Mouse (Mus musculus) heart, embryonic 10.5 days (tissue): ENCODE data around the gene Fitm1. TPM values are rescaled to one million over a fixed set of nuclear protein-coding genes. Genes with fewer than 3 reads are reported as not detected.

Source experiments
- DNase-seq: peaks from one replicate; pipeline ENCODE4 v3.0.0-alpha.2; 2017; ENCODE audit warnings: low spot score
- H3K27ac ChIP-seq: fragments of 300-500 bp; sonication (generic); 2 replicates; pipeline ENCODE4 v1.5.1; 2016; ENCODE audit warnings: mild to moderate bottlenecking
- H3K27me3 ChIP-seq: fragments of 300-500 bp; sonication (generic); 2 replicates; pipeline ENCODE4 v1.6.1; 2016; ENCODE audit warnings: mild to moderate bottlenecking; ENCODE audit not compliant: poor library complexity, insufficient read depth, severe bottlenecking
- H3K36me3 ChIP-seq: fragments of 300-500 bp; sonication (generic); 2 replicates; pipeline ENCODE4 v1.6.1; 2016; ENCODE audit warnings: mild to moderate bottlenecking, moderate library complexity
- H3K4me1 ChIP-seq: fragments of 300-500 bp; sonication (generic); 2 replicates; pipeline ENCODE4 v1.6.1; 2016; ENCODE audit warnings: mild to moderate bottlenecking
- H3K4me3 ChIP-seq: fragments of 300-500 bp; sonication (generic); 2 replicates; pipeline ENCODE4 v1.5.1; 2016; ENCODE audit warnings: mild to moderate bottlenecking, moderate library complexity
- H3K9me3 ChIP-seq: fragments of 300-500 bp; sonication (generic); 2 replicates; pipeline ENCODE4 v1.6.1; 2016; ENCODE audit warnings: mild to moderate bottlenecking, moderate library complexity
- WGBS: fragments of 180-500 bp; shearing (Covaris S2); methylation state at CpG from one replicate; pipeline ENCODE4 v1.1.7; 2016; 5-methylcytosine and 5-hydroxymethylcytosine counted together
- polyA plus RNA-seq: library from polyadenylated mRNA; unstranded; fragments of >200 nt; fragmentation: Nextera tagmentation; extraction: Ambion mirVana; gene quantifications from 2 replicates; pipeline ENCODE4 v1.2.1, GENCODE M21; 2016

Fitm1 gene
- polyA plus RNA-seq: 74.6 and 136 TPM in 2 replicates

DNA sequence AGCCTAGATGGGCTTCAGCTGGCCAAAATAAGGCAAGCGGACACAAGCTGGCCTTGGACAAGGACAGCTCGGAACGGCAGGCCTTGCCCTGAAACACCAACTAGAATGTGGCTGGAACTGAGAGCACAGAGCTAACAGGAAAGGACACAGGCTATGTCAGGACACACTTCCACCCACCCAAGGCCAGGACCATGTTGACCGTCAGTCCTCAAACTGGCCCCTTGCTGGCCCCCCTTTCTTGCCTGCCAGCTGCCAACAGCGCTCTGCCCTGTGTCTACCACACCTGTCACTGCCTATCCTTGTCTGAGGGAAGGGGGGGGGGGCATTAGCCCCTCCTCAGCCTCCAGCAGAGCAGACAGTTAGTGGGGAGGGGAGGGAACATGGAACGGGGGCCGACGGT lies at the start of gene Fitm1:
TSS of gene Fitm1 (plus strand) at position 316 of the 400 bp plus-strand sequence.
- 35% methylated on average over 8 of the region's 8 CpGs for WGBS
- peak; percentile 85 for DNase-seq
- Histone ChIP-seq H3K4me1 (peaks cover 47% of the 10 kb centered on the region), H3K36me3 (peaks cover 8% of the 10 kb centered on the region), H3K27ac (peak within 1 kb of the TSS; percentile 93), H3K9me3 (no peaks in the 10 kb centered on the region), H3K27me3 (no peaks in the 10 kb centered on the region), H3K4me3 (peak within 1 kb of the TSS; percentile 57)

DNA sequence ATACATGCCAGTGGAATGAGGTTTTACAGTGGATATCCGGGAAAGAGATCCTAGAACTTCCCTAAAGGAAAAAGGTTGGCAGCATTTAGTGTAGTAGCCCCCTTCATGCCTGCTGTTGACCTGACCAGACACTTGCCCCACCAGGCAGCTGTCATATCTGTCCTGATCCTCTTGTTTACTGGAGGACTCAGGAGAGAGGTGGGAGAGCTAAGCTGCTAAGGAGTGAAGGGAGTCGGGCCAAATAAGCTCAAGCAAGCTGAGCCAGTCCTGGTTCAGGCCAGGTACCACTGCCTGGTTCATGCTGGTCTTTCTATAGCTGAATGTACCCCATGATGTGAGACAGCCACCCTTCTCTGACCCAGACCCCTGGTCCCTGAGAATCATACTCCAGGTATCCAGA lies 48.7 kb upstream of the Fitm1 start:
- Histone ChIP-seq H3K36me3 (no peaks in the 10 kb centered on the region), H3K9me3 (no peaks in the 10 kb centered on the region), H3K27ac (no peak overlapping the region), H3K4me3 (no peak overlapping the region), H3K27me3 (peaks cover 63% of the 10 kb centered on the region), H3K4me1 (peaks cover 12% of the 10 kb centered on the region)
- DNase-seq: no peak
- 60% methylated on average over 2 of the region's 2 CpGs for WGBS

DNA sequence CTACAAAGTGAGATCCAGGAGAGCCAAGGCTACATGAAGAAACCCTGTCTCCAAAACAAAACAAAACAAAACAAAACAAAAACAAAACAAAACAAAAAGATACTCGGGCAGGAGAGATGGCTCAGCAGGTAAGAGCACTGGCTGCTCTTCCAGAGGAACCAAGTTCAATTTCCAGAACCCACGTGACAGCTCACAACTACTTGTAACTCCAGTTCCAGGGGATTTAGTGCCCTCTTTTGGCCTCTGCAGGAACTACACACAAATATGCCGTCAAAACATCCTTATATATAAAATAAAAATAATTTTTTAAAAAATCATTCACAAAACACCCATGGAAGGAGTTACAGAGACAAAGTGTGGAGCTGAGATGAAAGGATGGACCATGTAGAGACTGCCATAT lies 47.5 kb upstream of the Fitm1 start:
- Histone ChIP-seq H3K27ac (no peak overlapping the region), H3K27me3 (peaks cover 51% of the 10 kb centered on the region), H3K4me1 (peaks cover 12% of the 10 kb centered on the region), H3K4me3 (no peak overlapping the region), H3K9me3 (no peaks in the 10 kb centered on the region), H3K36me3 (no peaks in the 10 kb centered on the region)
- no peak for DNase-seq
- WGBS: 15% methylated on average over 3 of the region's 3 CpGs

DNA sequence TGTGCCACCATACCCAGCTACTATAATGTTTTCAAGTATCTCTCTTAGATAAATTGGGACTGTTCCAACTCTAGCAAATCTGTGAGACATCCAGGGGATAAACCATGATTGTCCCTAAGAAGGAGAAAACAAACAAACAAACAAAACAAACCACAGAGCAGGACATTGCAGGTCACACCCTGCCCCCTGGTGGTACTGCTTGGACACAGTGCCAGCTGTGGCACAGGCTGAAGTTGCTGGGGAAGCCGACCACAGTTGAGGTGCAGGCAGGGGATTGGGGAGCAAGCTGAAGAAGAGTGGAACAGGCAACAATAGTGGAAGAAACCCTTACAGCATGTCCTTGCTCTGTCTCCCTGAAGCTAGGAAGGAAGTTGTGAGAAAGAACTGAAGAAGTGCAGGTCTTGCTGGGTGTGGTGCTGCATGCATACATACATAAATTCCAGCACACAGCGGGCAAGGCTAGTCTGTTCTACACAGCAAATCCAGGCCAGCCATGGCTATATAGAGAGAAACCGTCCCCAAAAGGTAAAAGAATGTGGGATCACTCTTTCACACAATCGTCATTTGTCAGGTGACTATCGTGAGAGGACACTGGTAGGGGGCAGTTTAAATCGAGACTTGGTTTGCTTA lies 39.2 kb upstream of the Fitm1 start:
- Histone ChIP-seq H3K4me1 (peaks cover 18% of the 10 kb centered on the region), H3K9me3 (no peaks in the 10 kb centered on the region), H3K27me3 (no peaks in the 10 kb centered on the region), H3K36me3 (no peaks in the 10 kb centered on the region), H3K27ac (no peak overlapping the region), H3K4me3 (no peak overlapping the region)
- WGBS: 41% methylated on average over 6 of the region's 6 CpGs
- DNase-seq: no peak

DNA sequence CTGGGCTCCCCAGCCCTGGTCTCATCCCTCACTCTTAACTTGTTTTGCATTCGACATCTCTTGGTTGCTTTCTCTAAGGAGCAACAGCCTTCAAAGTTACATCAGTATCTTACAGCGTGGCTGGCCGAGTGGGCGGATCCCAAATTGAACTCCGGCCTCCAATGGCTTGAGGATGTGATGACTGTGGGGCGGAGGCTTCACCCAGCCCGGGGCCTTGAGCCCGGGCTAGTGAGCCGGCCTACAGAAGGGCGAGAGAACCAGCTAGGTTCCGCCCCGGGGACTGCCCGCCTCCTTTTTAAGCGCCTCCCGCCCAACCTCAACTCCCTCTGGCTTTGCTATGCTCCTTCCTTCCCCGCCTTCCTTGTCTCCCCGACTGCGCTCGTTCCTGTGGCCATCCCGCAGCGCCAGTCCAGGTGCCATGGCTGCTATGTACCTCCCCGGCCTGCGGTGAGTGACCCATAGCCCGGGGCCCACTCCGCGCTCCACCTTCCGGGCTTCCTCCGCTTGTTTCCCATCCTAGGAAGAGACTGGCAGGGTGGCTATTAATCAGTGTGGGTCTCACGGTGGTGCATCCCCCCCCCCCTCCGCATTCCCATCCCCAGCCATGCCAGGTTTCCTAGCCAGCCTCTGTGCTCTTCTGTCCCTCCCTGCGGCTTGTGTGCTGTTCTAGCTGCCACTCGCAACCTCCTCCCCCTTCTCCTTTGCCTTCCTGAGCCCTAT lies 35.2 kb upstream of the Fitm1 start, which contains the start of gene Pck2:
TSS of gene Pck2 (plus strand) at position 200 of the 720 bp plus-strand sequence.
- H3K4me3 ChIP-seq: peak within 1 kb of the TSS; percentile 75
- peak within 1 kb of the TSS; percentile 92 for H3K27ac ChIP-seq
- no peaks in the 10 kb centered on the region for H3K9me3 ChIP-seq
- H3K27me3 ChIP-seq: no peaks in the 10 kb centered on the region
- WGBS: under 1% methylated on average over 32 of the region's 32 CpGs
- peaks cover 27% of the 10 kb centered on the region for H3K36me3 ChIP-seq
- H3K4me1 ChIP-seq: peaks cover 24% of the 10 kb centered on the region
- peak; percentile 96 for DNase-seq

DNA sequence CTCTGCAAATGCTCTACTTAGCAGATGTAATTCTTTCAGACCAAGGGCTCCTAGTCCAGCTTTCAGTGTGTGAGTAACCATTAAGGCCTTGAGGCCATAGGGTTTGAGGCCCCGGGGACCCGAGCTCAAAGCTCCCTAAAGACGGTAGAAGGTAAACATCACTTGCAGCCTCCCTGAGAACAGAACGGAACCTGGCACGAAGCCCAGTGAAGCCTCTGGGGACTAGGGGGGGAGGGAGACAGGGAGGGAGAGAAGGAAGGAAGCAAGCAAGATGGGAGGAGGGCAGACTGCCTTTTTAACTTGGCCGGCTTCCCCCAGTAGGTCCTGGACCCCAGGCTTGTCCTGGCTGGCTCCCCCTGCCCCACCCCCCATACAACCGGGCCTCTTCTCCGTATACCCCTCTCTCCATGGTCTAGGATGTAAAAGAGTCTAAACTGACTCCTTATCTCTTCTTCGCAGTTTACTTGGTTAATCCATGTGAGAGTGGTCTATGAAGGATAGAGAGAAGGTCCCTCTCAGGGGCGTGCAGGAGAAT lies 34.6 kb upstream of the Fitm1 start:
- Histone ChIP-seq H3K36me3 (peaks cover 31% of the 10 kb centered on the region), H3K4me3 (peak overlapping the region; percentile 75), H3K4me1 (peaks cover 24% of the 10 kb centered on the region), H3K27me3 (no peaks in the 10 kb centered on the region), H3K27ac (peak overlapping the region; percentile 92), H3K9me3 (no peaks in the 10 kb centered on the region)
- DNase-seq: peak; percentile 86
- 4% methylated on average over 10 of the region's 10 CpGs for WGBS

DNA sequence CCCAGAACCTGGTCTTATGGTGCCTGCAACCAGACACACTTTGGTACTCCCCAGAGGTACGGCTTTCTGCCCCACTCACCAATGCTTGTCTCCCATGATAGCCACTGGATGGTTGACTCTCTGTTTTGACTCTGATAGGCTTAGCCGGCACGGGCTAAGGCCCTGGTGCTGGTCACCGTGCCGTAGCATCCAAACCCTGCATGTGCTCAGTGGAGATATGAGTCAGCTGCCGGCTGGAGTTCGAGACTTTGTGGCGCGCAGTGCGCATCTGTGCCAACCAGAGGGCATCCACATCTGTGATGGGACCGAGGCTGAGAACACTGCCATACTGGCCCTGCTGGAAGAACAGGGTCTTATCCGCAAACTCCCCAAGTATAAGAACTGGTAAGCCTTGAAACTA lies 33.1 kb upstream of the Fitm1 start:
- DNase-seq: no peak
- WGBS: 91% methylated on average over 12 of the region's 12 CpGs
- H3K4me1 ChIP-seq: peaks cover 24% of the 10 kb centered on the region
- no peak overlapping the region for H3K27ac ChIP-seq
- H3K27me3 ChIP-seq: no peaks in the 10 kb centered on the region
- H3K36me3 ChIP-seq: peaks cover 45% of the 10 kb centered on the region
- H3K4me3 ChIP-seq: no peak overlapping the region
- no peaks in the 10 kb centered on the region for H3K9me3 ChIP-seq

DNA sequence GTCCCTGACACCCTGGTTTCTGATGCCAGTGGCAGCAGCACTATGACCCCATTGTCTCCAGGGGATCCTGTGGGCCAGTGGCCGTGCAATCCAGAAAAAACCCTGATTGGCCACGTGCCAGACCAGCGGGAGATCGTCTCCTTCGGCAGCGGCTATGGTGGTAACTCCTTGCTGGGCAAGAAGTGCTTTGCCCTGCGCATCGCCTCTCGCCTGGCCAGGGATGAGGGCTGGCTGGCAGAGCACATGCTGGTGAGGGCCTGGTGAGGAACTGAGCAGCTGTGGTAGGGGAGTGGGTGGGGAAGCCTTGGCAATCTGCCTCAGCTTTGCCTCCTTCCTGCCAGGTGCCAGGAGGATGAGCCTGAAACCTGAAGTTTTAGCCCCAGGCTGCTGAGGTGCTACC lies 31.1 kb upstream of the Fitm1 start:
- H3K4me1 ChIP-seq: peaks cover 24% of the 10 kb centered on the region
- no peaks in the 10 kb centered on the region for H3K27me3 ChIP-seq
- peaks cover 66% of the 10 kb centered on the region for H3K36me3 ChIP-seq
- 83% methylated on average over 9 of the region's 9 CpGs for whole genome bisulfite sequencing
- no peak for DNase-seq
- no peaks in the 10 kb centered on the region for H3K9me3 ChIP-seq
- no peak overlapping the region for H3K4me3 ChIP-seq
- no peak overlapping the region for H3K27ac ChIP-seq

DNA sequence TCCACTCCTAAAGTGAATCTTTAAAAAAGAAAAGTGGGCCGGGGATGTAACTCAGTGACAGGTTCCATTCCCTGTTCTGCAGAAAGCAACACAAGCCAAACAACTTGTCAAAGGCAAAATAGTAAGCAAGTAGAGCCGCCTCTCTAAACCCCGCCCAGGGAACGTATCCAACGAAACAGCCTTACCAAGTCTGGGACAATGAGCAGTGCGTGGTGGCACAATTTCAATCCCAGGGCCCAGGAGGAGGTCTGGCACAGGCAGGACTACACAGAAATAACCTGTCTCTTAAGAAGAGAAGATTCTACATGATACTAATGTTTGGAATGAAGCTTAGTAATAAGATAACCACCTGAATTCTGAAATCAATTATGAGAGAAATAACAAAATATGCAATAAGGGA lies 25.2 kb upstream of the Fitm1 start:
- Histone ChIP-seq H3K27ac (no peak overlapping the region), H3K27me3 (no peaks in the 10 kb centered on the region), H3K4me3 (no peak overlapping the region), H3K9me3 (no peaks in the 10 kb centered on the region), H3K4me1 (no peaks in the 10 kb centered on the region), H3K36me3 (peaks cover 48% of the 10 kb centered on the region)
- DNase-seq: no peak
- WGBS: 86% methylated on average over 6 of the region's 6 CpGs

DNA sequence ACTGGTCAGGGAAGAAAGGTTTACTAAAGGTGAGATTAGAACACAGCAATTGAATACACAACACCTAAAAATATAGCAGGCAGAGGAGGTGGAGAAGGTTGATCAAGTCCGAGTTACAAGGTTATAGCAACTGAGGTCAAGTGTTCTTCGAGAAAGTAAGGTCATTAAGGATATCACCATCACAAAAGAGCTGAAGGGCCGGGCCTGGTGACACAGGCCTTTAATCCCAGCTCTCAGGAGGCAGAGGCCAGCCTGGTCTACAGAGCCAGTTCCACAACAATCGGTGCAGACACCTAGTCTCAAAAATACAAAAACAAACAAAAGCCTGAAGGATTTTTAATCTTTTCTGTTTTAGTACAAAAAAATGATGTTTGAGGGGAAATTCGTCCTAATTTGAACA lies 24.1 kb upstream of the Fitm1 start:
- no peaks in the 10 kb centered on the region for H3K4me1 ChIP-seq
- no peaks in the 10 kb centered on the region for H3K9me3 ChIP-seq
- peaks cover 38% of the 10 kb centered on the region for H3K36me3 ChIP-seq
- DNase-seq: no peak
- 73% methylated on average over 5 of the region's 5 CpGs for WGBS
- no peak overlapping the region for H3K4me3 ChIP-seq
- no peak overlapping the region for H3K27ac ChIP-seq
- no peaks in the 10 kb centered on the region for H3K27me3 ChIP-seq

DNA sequence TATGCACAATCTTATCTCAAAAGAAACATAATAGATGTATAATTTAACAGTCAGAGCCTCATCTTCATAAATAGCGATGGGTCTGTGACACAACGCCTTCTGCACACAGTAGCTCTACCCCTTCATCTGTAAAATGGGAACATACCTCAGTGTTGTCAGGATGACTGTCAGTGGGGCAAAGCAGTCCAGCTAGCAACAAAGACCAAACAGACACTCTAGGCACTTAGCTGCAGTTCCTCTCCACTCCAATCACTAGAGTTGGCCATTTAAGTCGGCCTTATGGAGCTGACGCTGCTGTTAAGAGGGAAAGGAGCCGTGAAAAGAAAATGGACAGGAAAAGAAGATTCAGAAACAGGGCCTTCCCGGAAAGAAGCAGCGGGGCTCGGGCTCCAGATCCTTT lies 23.6 kb upstream of the Fitm1 start:
- no peaks in the 10 kb centered on the region for H3K9me3 ChIP-seq
- H3K27me3 ChIP-seq: no peaks in the 10 kb centered on the region
- peaks cover 34% of the 10 kb centered on the region for H3K36me3 ChIP-seq
- no peak overlapping the region for H3K27ac ChIP-seq
- no peak overlapping the region for H3K4me3 ChIP-seq
- DNase-seq: no peak
- H3K4me1 ChIP-seq: 0 out of 2 replicates have a peak, but pooled peaks cover 2% of the 10 kb centered on the region
- 84% methylated on average over 8 of the region's 8 CpGs for WGBS

DNA sequence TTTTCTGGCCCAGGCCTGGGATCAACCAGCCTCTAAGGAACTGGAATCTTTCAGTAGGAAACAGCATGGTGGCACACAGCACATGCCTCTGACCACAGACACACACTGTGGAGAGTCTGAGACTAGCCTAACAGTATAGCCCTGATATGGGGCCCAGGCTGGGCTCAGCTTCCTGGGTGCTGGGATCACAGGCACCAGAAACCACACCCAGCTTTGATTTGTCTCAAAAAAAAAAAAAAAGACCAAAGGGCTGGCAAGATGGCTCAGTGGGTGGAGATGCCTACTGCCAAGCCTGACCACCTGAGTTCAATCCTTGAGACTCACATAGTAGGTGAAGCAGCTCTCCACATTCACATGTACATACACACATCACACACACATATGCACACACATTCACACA lies 20.8 kb upstream of the Fitm1 start:
- no peak overlapping the region for H3K4me3 ChIP-seq
- H3K27me3 ChIP-seq: no peaks in the 10 kb centered on the region
- 0 out of 2 replicates have a peak, but pooled peaks cover 5% of the 10 kb centered on the region for H3K4me1 ChIP-seq
- DNase-seq: no peak
- H3K27ac ChIP-seq: no peak overlapping the region
- H3K9me3 ChIP-seq: no peaks in the 10 kb centered on the region
- H3K36me3 ChIP-seq: peaks cover 6% of the 10 kb centered on the region

DNA sequence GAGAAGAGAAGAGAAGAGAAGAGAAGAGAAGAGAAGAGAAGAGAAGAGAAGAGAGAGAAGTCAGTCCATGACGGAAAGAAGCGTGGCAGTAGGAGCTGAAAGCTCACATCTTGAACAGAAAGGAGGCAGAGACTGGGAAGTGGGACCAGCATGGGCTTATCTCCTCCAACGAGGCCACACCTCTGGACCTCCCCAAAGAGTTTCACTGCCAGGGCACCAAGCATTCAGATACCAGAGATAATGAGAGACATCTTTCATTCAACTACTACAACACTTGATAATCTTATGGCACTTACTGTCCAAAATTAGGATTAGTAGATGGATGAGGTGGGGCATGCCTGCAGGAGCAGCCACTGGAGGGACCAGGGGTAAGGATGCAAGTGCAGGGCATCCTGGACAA lies 19.6 kb upstream of the Fitm1 start:
- H3K27ac ChIP-seq: no peak overlapping the region
- H3K27me3 ChIP-seq: no peaks in the 10 kb centered on the region
- H3K4me3 ChIP-seq: no peak overlapping the region
- no peaks in the 10 kb centered on the region for H3K36me3 ChIP-seq
- peaks cover 5% of the 10 kb centered on the region; the same call in 1 of the 2 replicates for H3K4me1 ChIP-seq
- no peak for DNase-seq
- 54% methylated on average over 3 of the region's 3 CpGs for WGBS
- H3K9me3 ChIP-seq: no peaks in the 10 kb centered on the region
